Mouse (Mus musculus) G1E (cell line): Measurements from ENCODE around the gene Pdzd7.

Source experiments
- CTCF ChIP-seq: IDR thresholded peaks from 2 replicates; pipeline ENCODE4 v1.5.1; 2012; ENCODE audit warnings: low read depth, low read length, inconsistent platforms, mixed read lengths
- GATA1 ChIP-seq: IDR thresholded peaks from 2 replicates; pipeline ENCODE4 v1.6.1; 2012; ENCODE audit warnings: borderline replicate concordance, low read length, inconsistent platforms, mixed read lengths
- POLR2AphosphoS5 ChIP-seq: IDR thresholded peaks from 2 replicates; pipeline ENCODE4 v1.6.1; 2012; ENCODE audit warnings: low read depth, low read length, inconsistent platforms; ENCODE audit not compliant: insufficient replicate concordance
- TAL1 ChIP-seq: conservative IDR thresholded peaks from 2 replicates; pipeline ENCODE4 v1.6.1; 2012; ENCODE audit warnings: low read depth, low read length, inconsistent platforms, mixed read lengths

- no peak for TF ChIP-seq CTCF
- TF ChIP-seq TAL1 = no peak
- TF ChIP-seq GATA1 = no peak
- TF ChIP-seq POLR2AphosphoS5 = no peak
These were observed 33.3 kb downstream of the Pdzd7 start for GRCm38 (mm10) chr19:45012219-45012618.
